Mouse (Mus musculus): ENCODE results near the gene Zfp574. TPM values are rescaled to one million over a fixed set of nuclear protein-coding genes. Genes with fewer than 3 reads are reported as not detected.
A peak's percentile ranks its signal among the peaks of the same experiment; 100 is the strongest.
"Not testable (repeated sequence)": the region's sequence is repeated elsewhere in the genome, so short reads cannot be mapped to it uniquely, and the experiment has no call there.

Gene Zfp574
- polyA plus RNA-seq (2015; fragmentation: Nextera tagmentation; extraction: Ambion mirVana), result 33.7 and 36.3 TPM in 2 replicates

DNA sequence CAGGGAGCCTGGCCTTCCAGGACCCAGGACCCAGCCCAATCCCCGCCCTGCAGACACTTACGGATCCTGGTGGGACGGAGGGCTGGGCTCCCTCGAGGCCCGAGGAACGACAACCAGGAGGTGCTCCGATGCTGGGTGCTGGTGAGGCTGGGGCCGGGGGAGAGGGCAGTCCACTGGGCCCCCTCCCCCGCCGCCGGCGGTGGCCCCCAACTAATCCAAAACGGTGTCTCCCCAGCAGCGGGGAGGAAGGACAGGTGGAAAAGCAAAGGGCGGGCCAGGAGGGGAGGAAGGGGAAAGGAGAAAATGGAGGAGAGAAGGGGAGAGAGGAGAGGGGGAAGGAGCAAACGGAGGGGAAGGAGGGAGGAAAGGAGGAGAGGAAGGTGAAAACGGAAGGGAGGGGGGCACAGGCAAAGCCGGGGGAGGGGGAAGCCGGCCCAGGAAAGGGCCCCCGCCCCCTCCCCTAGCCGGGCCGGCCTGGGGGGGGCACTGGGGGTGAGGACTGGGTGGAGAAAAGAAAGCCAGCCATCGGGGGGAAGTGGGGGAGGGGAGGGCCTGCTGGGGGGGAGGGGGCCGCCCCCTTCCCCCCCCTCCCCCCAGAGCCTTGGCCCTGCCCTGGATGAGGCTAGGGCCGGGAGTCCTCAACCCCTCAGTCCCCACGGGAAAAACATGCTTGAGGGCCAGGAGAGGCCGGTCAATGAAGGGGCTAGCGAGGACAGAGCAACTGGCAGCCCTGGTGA is at the start of gene Zfp574, which contains the start of gene Grik5:
Gene Zfp574 (plus strand): TSS at position 589 of the 737 bp plus-strand sequence.
Gene Grik5 (minus strand): TSS at position 368 of the 737 bp plus-strand sequence.
- ATAC-seq (ENCODE audit: insufficient number of reproducible peaks, insufficient read depth, low FRiP score, low TSS enrichment, low read depth), result no peak
- Histone ChIP-seq H3K9ac (peak within 1 kb of the TSS; percentile 87), H3K4me2 (peak within 1 kb of the TSS; percentile 90), H3K27ac (peak within 1 kb of the TSS; percentile 90), H3K9me3 (no peaks in the 10 kb centered on the region), H3K27me3 (no peaks in the 10 kb centered on the region), H3K4me1 (peaks cover 50% of the 10 kb centered on the region), H3K36me3 (peaks cover 16% of the 10 kb centered on the region), H3K4me3 (peak within 1 kb of the TSS; percentile 72)
- under 1% methylated on average over 27 of the region's 28 CpGs for WGBS

DNA sequence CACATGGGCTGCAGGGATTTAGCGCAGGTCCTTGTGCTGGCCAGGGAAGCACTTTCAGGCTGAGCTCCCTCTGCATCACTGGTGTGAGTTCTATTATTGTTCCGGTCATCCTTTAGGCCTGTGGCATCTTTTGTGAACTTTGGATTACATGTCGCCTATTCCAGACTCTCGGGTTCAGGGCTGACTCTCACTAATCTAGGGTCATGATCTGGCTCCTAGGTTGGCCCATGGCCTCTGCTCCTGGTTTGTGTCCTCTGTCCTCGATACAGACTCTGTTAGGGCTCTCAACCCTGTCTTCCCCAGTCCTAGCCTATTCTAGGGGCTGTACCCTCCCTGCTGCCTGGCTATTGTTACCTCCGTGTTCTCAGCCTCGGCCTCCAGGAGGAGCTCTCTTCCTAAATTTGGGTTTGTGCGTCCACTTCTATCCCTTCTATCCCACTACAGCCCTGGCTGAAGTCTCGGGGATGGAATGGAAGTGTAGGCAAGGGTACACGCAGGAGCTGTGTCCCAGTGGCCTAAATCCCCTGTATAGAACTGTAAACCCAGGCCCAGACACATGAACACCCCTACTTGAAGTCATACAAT is 46.4 kb upstream of the Zfp574 start:
- Histone ChIP-seq H3K36me3 (peaks cover 58% of the 10 kb centered on the region), H3K4me1 (no peaks in the 10 kb centered on the region), H3K4me3 (no peak overlapping the region), H3K27me3 (no peaks in the 10 kb centered on the region), H3K27ac (no peak overlapping the region), H3K9ac (no peak overlapping the region), H3K4me2 (no peak overlapping the region), H3K9me3 (no peaks in the 10 kb centered on the region)
- WGBS, result 61% methylated on average over 10 of the region's 10 CpGs
- ATAC-seq (ENCODE audit: insufficient number of reproducible peaks, insufficient read depth, low FRiP score, low TSS enrichment, low read depth), result no peak

DNA sequence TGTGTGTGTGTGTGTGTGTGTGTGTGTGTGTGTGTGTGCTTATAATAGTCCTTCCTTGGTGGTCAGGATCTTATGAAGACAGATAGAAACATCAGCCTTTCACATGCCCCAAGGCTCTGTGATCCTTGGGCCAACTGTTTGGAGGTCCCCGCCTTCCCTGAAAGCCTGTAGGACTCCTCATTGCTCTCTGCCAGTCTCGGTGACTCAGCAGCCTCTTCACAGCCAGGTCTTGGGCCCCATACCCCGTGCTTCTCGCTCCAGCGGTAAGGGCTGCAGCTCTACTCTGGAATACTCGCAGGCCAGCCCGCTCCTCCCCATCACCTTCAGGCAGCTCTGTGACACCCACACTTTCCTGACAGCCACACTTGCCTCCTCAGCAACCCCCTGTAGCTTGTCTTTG is 45.9 kb upstream of the Zfp574 start:
- 62% methylated on average over 7 of the region's 7 CpGs for WGBS
- Histone ChIP-seq H3K4me3 (no peak overlapping the region), H3K36me3 (peaks cover 53% of the 10 kb centered on the region), H3K27ac (no peak overlapping the region), H3K9ac (no peak overlapping the region), H3K4me2 (no peak overlapping the region), H3K9me3 (no peaks in the 10 kb centered on the region), H3K4me1 (no peaks in the 10 kb centered on the region), H3K27me3 (no peaks in the 10 kb centered on the region)
- ATAC-seq (ENCODE audit: insufficient number of reproducible peaks, insufficient read depth, low FRiP score, low TSS enrichment, low read depth), result no peak

DNA sequence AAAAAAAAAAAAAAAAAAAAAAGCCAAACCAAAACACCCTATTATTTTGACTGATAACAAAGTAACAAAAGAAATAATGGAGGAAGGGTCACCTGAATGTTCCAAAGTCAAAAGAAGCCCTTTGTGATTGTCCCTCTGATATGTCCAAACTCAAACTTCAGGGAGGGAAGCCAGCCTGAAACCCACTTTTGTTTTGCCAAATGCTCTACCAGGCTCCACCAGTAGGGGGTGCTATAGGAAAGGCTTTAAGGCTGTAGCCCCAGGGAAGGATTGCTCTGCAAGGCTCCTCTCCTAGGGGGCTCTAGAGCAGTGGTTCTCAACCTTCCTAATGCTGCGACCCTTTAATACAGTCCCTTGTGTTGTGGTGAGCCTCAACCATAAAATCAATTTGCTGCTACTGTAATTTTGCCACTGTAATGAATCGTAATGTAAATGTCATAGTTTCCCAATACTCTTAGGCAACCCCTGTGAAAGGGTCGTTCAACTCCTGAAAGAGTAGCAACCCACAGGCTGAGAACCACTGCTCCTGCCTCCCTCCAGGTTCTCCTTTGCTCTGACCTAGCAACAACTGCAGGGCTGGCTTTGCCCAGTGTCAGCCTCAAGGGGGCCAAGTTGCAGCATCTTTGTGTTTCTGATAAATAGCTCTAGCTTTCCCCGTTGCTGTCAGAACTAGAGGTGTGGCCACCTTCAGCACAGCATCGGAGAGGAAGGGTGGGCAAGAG is 42.2 kb upstream of the Zfp574 start:
- 35% methylated on average over 5 of the region's 5 CpGs for WGBS
- no peak overlapping the region for H3K4me2 ChIP-seq
- H3K9ac ChIP-seq, result no peak overlapping the region
- H3K4me3 ChIP-seq, result no peak overlapping the region
- no peak overlapping the region for H3K27ac ChIP-seq
- H3K27me3 ChIP-seq, result no peaks in the 10 kb centered on the region
- no peak for ATAC-seq (ENCODE audit: insufficient number of reproducible peaks, insufficient read depth, low FRiP score, low TSS enrichment, low read depth)
- no peaks in the 10 kb centered on the region for H3K4me1 ChIP-seq
- no peaks in the 10 kb centered on the region for H3K9me3 ChIP-seq
- H3K36me3 ChIP-seq, result peaks cover 56% of the 10 kb centered on the region

DNA sequence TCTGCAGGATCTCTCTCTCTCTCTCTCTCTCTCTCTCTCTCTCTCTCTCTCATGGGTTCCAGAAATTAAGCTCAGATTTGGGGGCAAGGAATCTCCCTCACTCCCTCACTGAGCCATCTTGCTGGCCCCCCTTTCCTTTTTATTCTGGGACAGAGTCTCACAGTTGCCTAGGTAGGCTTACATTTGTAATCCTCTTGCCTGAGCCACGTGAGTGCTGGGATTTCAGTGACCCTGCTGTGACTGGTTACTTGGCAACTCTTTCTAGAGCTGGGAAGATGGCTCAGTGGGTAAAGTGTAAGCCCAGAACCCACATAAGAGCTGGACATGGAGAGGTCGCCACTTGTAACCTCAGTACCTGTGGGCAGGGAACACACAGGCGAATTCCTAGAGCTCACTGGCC is 40.8 kb upstream of the Zfp574 start:
- H3K9me3 ChIP-seq, result no peaks in the 10 kb centered on the region
- no peak for ATAC-seq (ENCODE audit: insufficient number of reproducible peaks, insufficient read depth, low FRiP score, low TSS enrichment, low read depth)
- H3K27me3 ChIP-seq, result no peaks in the 10 kb centered on the region
- H3K36me3 ChIP-seq, result peaks cover 64% of the 10 kb centered on the region
- H3K27ac ChIP-seq, result no peak overlapping the region
- H3K4me1 ChIP-seq, result no peaks in the 10 kb centered on the region
- no peak overlapping the region for H3K4me2 ChIP-seq
- no peak overlapping the region for H3K9ac ChIP-seq
- H3K4me3 ChIP-seq, result no peak overlapping the region
- WGBS, result 63% methylated on average over 3 of the region's 3 CpGs

DNA sequence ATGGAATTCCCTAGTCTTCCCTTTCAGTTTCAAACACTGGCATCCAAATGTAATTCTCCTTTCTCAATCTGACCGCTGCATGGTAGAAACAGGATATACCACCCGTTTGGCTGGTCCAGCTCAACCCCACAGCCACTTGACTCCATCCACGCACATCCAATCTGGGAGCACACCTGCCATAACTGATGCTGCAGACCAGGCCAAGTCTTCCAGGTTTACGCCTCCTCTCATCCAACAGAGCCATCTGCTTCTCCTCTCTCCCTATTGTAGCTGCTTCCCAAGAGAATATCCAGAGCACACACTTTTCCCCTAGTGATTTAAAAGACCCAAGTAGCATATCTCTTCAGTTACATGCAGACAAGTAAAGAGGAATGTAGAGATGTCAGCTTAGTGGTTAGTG is 37.6 kb upstream of the Zfp574 start:
- no peak overlapping the region for H3K4me2 ChIP-seq
- H3K4me3 ChIP-seq, result no peak overlapping the region
- H3K9me3 ChIP-seq, result no peaks in the 10 kb centered on the region
- peaks cover 67% of the 10 kb centered on the region for H3K36me3 ChIP-seq
- no peaks in the 10 kb centered on the region for H3K4me1 ChIP-seq
- 92% methylated on average over 4 of the region's 4 CpGs for WGBS
- no peak overlapping the region for H3K9ac ChIP-seq
- ATAC-seq (ENCODE audit: insufficient number of reproducible peaks, insufficient read depth, low FRiP score, low TSS enrichment, low read depth), result no peak
- no peaks in the 10 kb centered on the region for H3K27me3 ChIP-seq
- H3K27ac ChIP-seq, result no peak overlapping the region

DNA sequence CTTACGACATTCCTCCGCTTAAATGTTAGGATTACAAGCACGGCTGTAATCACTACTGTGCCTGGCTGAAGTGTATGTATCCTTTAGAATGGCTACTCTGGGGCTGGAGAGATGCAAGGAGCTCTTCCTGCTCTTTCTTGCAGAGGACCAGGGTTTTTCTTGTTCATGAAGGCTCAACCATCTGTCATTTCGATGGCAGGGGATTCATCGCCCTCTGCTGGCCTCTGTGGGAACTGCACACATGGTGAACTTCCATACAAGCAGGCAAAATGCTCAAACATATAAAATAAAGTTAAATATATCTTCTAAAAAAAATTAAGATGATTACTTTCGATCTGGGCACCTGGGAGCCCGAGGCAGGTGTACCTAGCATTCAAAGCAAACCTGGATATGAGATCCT is 36.5 kb upstream of the Zfp574 start:
- Histone ChIP-seq H3K9ac (no peak overlapping the region), H3K4me1 (no peaks in the 10 kb centered on the region), H3K4me2 (no peak overlapping the region), H3K27me3 (no peaks in the 10 kb centered on the region), H3K9me3 (no peaks in the 10 kb centered on the region), H3K36me3 (peaks cover 78% of the 10 kb centered on the region), H3K4me3 (no peak overlapping the region), H3K27ac (no peak overlapping the region)
- ATAC-seq (ENCODE audit: insufficient number of reproducible peaks, insufficient read depth, low FRiP score, low TSS enrichment, low read depth), result no peak
- WGBS, result 57% methylated on average over 7 of the region's 7 CpGs

DNA sequence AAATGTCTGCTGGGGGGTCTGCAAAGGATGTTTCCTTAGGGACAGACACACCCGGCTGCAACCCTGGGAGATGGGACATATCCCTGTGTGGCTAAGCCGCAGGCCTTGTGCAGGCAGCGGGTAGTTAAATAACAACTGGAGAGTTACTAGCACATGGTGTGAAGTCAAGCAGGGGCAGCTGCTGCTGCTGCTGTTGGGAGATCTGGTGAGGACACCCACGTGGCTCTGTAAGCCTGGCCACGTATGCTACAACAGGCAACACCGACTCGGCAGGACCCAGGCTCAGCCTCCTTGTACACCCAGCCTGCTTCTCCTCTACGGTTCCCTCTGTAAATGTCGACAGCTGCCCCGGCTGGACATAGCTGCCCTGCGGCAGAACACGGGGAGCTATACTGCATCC is 30.4 kb upstream of the Zfp574 start:
- no peak overlapping the region for H3K4me2 ChIP-seq
- no peaks in the 10 kb centered on the region for H3K27me3 ChIP-seq
- H3K4me1 ChIP-seq, result no peaks in the 10 kb centered on the region
- no peak overlapping the region for H3K27ac ChIP-seq
- no peak overlapping the region for H3K4me3 ChIP-seq
- ATAC-seq (ENCODE audit: insufficient number of reproducible peaks, insufficient read depth, low FRiP score, low TSS enrichment, low read depth), result no peak
- H3K9me3 ChIP-seq, result no peaks in the 10 kb centered on the region
- WGBS, result 92% methylated on average over 12 of the region's 12 CpGs
- H3K36me3 ChIP-seq, result peaks cover 78% of the 10 kb centered on the region
- no peak overlapping the region for H3K9ac ChIP-seq

DNA sequence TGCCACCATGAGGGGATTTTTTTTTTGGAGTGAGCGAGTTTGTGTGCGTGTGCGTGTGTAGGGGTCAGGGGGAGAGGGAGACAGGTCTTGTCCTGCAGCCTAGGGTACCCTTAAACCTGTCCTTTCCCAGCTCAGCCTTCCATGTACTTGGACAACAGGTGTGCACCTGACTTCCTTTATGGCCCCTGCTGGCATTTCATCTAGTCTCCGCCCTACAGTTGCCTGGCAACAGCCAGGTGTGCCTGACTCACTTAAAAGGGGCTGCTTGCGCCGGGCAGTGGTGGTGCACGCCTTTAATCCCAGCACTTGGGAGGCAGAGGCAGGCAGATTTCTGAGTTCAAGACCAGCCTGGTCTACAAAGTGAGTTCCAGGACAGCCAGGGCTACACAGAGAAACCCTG is 27.8 kb upstream of the Zfp574 start:
- H3K9me3 ChIP-seq; H3K4me3 ChIP-seq; H3K27ac ChIP-seq; ATAC-seq (ENCODE audit: insufficient number of reproducible peaks, insufficient read depth, low FRiP score, low TSS enrichment, low read depth); H3K9ac ChIP-seq; H3K4me2 ChIP-seq; H3K4me1 ChIP-seq; H3K27me3 ChIP-seq: not testable (repeated sequence)
- H3K36me3 ChIP-seq, result peaks cover 85% of the 10 kb centered on the region
- 91% methylated on average over 7 of the region's 7 CpGs for WGBS

DNA sequence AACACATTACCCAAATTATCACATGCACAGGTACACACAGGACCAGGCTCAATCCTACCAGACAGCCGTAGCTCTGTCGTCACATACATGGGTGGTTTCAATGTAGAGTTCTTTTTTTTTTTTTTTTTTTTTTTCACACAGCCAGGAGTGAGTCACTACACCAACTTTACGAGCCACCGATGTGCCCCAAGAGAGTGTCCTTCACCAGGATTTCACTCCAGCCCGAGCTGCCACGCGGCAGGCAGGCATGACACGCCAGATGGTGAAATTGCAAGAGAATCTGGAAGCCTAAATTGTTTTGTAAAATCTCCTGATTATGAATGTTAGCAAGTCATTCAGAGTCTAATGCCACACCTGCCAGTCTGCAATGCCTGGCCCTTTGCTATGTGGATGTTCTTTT is 25.0 kb upstream of the Zfp574 start:
- no peaks in the 10 kb centered on the region for H3K4me1 ChIP-seq
- H3K4me3 ChIP-seq, result no peak overlapping the region
- no peak overlapping the region for H3K4me2 ChIP-seq
- no peaks in the 10 kb centered on the region for H3K9me3 ChIP-seq
- no peak overlapping the region for H3K27ac ChIP-seq
- no peak overlapping the region for H3K9ac ChIP-seq
- H3K27me3 ChIP-seq, result no peaks in the 10 kb centered on the region
- H3K36me3 ChIP-seq, result peaks cover 86% of the 10 kb centered on the region
- ATAC-seq (ENCODE audit: insufficient number of reproducible peaks, insufficient read depth, low FRiP score, low TSS enrichment, low read depth), result no peak
- WGBS, result 94% methylated on average over 8 of the region's 8 CpGs

DNA sequence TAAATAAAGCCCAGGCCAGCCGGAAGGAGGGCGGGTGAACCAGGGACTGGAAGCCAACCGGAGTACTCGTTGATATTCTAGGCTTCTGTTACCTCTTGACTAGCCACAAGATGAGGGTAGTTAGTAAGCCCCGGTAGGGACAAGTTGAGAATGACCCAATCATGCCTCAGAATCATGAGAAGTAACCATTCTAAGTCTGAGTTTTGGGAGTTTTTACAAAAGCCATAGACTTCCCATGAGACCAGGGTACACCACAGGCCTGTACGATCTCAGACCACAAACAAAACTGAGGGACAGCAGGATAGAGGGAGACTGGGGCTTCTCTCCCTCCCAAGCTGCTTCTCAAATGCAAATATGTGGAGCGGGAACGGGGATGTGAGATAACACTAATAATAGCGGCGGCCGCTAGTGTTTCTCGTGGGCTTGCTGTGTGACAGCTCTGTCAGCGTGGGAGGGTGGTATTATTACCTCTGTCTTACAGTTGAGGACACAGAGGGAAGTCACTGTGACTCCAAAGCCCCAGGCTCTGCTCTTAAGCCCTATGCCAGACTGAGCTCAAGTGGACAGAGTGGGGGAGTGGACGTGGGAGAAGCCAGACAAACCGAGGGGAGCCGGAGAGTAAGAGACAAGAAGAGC is 23.0 kb upstream of the Zfp574 start:
- no peak for ATAC-seq (ENCODE audit: insufficient number of reproducible peaks, insufficient read depth, low FRiP score, low TSS enrichment, low read depth)
- H3K27ac ChIP-seq, result no peak overlapping the region
- no peak overlapping the region for H3K4me3 ChIP-seq
- H3K9me3 ChIP-seq, result no peaks in the 10 kb centered on the region
- no peaks in the 10 kb centered on the region for H3K27me3 ChIP-seq
- no peaks in the 10 kb centered on the region for H3K4me1 ChIP-seq
- no peak overlapping the region for H3K4me2 ChIP-seq
- H3K36me3 ChIP-seq, result peaks cover 84% of the 10 kb centered on the region
- H3K9ac ChIP-seq, result no peak overlapping the region
- WGBS, result 85% methylated on average over 16 of the region's 16 CpGs
